Mouse (Mus musculus) cerebellum, adult 11-12 months (tissue): Measurements from ENCODE around the gene D5Ertd579e.

Experiments
- DNase-seq: peaks from one replicate; pipeline ENCODE4 v3.0.0; 2022

Gene D5Ertd579e

DNA sequence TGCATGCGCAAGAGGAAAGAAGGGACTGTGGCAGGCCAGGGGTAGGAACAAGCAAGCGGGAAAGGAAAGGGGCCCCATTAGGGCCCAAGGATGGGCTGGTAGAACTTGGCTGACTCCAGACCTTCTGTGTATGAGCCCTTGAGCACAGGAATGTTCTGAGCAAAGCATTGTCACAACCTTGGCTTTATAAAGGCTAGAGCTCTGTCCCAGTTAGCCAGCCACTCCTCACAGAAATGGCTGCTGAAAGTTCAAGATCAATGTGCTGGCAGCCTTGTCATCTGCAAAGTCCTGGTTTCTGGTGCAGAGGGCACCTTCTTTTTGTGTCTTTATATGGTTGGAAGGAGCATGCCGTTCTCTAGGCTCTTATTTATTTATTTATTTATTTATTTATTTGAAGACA lies 23.8 kb upstream of the D5Ertd579e start:
- no peak for DNase-seq

DNA sequence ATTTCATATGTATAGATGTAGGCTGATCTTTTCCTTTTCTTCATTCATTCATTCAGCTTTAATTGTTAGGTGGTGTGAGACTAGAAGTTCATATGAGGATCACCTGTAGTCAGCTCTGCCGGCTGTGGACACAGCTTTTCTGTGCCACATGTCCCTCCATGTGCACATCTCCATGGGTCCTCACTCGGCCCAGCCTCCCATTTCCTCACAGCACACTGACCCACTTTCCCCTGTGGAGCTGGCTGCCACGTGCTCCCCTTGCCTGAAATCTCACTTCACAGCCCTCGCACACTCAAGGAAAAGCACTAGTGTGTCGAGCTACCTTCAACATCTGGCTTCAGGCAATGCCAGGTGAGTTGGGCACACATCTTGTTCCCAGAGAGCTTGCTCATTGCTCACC lies 23.3 kb upstream of the D5Ertd579e start:
- peak; percentile 55 for DNase-seq

DNA sequence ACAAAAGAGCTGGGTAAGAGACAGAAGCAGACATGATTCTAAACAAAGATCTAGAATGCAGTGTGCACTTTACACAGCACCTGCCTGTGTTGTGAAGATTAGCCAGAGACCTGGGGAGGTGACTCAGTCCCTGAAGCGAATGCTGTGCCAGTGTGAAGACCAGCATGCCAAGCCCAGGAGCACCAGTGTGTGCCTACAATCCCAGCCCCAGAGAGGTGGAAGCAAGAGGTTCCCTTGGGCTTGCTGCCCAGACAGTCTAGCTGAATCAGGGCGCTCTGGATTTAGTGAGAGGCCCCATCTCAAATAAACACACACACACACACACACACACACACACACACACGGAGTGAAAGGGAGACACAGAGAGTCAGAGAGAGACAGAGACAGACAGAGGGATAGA lies 22.1 kb upstream of the D5Ertd579e start:
- DNase-seq = peak; percentile 61

DNA sequence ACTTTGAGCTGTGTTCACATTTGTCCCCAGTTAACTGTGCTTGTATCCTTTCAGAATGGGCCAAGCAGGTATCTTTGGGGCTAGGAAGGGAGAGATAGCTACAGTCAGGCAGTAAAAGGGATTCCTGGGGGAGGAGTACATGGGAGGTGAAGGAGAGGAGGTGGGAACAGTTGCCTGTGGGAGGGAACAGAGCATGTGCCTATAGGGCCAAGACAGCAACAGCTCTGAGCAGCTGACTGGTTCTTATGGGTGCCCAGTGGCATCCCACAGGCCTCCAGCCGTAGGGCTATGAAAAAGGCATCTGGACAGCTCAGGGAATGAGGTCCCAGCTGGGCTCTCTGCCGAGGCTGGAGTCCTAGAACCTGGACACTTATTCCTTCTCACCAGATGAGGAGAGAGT lies 21.0 kb upstream of the D5Ertd579e start:
- no peak for DNase-seq

DNA sequence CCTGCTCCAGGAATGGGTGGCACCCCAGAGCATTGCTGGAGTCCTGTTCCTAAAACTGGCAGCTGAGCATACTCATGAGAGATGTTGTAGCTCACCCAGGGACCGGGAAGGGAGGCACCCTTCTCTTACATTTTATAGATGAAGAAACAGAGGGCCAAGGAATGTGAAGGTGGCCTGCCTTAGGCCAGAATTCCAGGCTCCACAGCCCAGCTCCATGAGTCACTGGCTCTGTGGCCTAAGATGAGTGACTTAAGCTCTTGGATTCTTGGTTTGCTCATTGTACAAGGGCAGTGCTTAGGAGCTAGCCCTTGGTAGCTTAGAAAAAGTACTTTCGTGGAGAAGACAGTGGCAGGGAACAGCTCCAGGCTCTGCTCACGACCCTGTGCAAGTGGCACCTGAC lies 19.0 kb upstream of the D5Ertd579e start:
- DNase-seq = no peak

DNA sequence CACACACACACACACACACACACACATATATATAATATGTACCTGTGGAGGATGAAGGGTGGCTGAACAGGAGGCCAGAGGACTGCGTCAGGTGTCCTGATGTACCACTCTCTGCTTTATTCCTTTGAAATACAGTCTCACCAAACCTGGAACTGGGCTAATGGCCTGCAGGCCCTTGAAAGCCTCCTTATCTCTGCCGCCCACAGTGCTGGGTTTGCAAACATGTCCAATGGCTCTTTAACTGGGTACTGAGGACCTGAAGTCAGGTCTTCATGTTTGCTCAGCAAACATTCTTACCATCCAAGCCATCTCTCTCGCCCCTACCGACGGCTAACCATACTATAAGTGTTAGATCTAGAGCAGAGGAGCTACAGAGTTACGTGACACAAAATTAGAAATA lies 17.9 kb upstream of the D5Ertd579e start:
- no peak for DNase-seq

DNA sequence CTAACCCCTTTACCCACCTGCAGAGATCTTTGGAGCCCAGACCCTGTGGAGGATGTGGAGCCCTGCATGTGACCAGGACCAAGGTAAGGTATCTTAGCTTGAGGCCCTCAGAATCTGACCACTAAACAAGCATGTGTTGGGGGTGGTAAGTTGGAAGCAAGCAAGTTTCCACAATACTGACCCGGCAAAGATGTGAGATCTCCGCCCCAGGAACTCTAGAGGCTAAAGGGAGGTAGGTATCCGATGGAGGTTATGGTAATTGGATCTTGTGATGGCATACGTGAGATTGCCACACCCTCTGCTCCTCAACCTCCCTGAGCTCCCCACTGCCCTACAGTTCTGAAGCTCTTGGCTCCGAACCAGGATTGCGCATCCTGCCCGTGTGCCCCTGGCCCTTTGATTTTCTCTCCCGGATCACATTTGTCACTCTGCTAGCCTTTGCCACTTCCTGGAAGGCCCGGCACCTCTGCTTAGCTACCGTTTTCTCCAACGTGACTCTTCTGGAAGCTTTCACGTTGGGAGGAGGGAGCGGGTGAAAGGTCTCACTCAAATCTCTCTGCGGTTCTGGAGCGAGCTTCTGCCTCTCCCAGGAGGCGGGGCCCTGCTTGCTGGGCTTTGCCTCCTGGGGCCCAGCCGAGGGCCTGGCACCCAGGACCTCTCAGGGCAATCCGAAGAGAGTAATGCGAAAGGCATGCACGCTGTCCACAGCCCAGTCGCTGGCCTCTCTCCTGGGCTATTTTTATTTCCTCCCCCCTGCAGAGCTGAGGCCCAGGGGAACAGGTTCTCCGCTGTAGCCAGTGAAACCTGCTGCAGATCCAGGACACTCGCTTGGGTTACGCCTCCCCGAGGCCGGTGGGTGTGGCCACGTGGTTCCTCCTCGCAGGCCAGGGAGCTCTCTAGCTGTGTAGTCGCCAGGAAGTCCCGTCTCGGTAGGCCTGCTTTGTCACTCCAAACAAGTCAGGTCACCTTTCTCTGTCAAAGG lies 17.0 kb upstream of the D5Ertd579e start:
- peak; percentile 67 for DNase-seq

DNA sequence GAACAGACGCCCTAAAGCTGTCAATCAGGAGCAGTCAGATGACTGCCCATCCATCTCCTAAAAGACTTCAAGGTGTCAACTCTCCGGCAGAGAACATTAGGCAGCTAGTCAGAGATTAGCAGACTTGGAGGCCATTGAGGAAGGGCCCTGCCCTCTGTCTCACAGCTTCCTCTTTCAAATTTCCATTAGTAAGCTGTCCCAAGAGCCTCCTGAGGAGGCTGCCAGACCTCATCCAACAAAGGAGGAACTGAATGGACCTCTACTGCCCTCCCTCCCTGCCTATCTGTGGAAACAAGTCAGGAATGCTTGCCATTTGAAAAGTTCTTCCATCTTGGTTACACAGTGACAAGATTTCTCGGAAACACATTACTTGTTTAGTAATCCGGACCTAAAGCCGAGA lies 16.0 kb upstream of the D5Ertd579e start:
- DNase-seq = no peak

DNA sequence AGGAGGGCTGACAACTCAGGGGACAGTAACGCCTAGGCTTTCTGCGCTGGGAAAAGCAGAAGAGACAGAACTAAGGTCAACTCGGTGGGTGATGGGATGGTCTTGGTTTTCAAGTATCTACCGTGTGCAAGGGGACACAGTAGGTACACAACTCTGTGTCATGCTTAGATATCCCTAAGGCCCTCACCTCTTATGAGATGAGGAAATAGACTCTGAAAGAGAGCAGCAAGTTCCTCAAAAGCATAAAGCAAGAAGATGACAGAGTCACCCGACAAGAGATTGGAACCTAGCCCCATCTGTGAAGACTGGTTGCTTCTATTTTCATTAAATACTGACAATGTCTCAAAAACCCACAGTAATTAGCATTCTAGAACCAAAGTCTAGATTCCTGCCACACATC lies 10.0 kb upstream of the D5Ertd579e start:
- DNase-seq = no peak

DNA sequence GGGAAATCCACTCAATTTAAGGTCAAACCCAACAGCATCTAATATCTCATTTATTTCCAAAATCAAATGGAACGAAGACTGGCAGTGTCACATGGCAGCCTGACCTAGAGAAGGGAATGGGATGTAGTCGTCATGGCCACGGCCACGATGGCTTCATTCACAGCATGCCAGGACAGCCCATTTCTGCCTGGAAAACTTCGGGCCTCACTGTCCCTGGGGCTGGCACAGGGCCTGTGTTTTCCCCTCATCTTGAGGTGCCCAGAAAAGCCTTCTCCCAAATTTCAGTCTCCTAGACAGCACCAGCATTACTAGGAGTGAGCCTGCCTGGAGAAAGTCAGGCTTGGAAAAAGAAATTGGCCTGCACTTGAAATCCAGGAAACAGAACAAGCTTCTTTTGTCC lies 9.6 kb upstream of the D5Ertd579e start:
- DNase-seq = peak; percentile 15

DNA sequence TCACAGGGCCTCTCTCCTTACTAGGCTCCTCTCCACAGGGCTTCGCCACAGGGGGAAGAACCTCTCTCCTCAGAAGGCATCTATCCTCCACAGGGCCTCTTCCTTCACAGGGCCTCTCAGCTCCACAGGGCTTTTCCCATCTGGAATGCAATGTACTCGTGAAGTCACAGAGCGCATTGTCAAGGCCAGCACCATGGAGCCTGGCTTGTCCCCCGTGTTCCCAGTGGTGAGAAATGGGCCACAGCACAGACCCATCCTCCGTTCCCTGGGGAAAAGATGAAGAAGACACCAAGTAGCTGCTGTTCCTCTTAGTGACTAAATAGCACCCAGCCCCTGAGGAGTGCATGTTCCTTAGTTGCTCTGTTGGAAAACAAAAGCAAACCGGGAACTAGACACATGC lies 8.9 kb upstream of the D5Ertd579e start:
- DNase-seq = no peak

DNA sequence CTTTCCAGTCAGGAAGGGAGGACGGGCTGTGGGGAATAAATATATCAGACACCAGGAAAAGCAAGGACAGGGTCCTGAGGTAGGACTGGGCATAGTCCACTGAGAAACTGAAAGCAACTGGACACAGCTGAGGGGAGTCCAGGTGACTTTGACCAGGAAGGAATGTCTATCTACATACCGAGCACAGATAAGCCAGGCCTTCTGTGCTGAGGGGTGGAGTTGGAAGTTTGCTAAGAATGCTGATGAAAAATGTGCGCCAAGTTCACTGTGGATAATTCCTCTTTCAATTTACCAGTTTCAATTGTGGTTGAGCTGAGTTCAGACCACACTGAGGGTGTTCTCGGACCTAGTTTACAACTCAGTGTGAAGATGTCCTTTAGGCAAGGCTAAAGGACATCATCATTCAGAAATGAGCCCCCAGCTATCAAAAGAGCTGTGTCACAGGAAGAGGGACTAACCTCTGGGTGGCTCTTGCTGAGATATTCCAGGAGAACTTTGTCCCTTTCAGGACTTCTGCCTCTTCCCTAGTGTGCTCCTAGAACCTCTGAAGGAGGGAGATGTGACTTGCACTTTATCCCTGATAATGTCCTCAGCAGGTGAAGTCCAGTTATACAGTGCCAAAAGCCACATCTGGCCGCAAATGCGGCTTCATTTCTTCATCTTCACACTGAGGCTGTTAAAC lies 5.3 kb upstream of the D5Ertd579e start:
- no peak for DNase-seq

DNA sequence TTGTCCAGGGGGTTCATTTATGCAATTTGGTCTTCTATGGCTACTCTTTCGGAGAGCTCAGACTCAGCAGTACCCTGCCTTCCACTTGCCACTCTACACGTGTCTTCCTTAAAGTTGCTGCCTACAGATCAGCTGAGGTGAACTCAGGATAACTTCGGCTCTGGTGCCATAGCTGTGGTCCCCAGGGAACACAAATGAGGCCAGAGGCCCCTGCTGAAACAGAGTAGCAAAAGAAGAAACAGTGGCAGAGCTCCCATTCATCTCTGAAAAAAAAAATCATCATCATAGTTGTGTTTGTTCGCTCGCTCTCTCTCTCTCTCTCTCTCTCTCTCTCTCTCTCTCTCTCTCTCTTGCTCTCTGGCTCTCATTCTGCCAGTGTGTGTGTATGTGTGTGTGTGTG lies 2.9 kb upstream of the D5Ertd579e start:
- no peak for DNase-seq

DNA sequence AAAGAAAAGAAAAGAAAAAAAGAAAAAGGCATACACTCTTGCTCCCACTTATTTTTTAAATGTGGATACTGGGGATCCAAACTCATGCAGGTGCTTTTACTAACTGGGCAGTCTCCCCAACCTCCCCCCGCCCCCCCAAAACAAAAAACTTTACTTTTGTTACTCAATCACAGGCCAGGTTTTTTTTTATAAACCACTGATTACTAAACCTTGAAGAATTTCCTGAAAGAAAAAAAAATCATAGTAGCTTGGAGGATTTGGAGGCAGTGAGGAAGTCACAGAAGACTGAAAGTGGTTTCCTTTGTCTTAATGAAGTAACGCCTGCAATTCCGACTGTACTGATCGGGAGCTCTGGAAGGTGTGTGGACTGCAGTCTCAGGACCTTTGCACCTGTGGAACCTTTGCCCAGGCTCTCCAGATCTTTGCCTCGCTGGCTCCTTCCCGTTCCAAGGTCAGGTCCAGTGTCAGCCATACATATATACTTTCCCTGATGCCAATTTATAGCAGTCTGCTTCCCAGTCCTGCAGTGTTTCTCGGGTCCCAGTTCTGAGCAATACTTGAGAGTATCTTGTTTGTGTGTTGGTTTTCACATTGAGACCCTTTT lies 2.3 kb upstream of the D5Ertd579e start:
- DNase-seq = no peak

DNA sequence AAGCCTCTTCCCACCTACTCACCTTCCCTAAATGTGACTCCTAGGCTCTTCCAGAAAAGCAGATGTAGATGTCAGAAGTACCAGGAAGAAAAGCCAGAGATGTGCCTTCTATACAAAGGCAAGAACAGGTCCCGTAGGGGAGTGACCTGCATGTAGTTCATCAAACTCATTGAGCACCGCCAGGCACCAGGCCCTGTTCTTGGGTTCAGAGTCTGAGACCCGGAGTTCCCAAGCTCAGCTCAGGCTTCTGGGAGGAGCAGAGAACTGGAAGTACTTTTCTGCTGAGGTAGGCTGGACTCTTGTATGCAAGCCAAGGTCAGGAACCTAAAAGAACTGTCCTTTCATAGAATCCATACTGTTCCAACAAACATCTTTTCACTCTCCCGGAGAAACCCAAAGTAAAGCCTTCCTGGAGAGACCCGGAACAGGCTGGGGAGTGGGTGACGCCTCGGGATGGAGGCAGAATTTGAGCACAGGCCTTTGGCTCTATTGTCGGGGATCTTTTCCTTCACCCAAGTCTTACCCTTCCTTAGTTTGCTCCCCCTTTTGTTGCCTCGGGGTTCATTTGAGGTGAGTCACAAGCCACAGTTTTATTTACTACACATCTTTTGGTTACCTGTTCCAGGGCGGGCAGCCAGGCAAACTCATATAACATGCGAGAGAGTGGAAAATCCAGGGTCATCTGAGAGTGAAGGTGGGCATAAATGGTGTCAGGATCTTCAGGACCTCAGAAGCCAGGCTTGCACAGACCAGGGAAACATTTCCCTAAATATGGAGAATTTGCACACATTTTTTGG lies 878 bp upstream of the D5Ertd579e start:
- peak; percentile 54 for DNase-seq

DNA sequence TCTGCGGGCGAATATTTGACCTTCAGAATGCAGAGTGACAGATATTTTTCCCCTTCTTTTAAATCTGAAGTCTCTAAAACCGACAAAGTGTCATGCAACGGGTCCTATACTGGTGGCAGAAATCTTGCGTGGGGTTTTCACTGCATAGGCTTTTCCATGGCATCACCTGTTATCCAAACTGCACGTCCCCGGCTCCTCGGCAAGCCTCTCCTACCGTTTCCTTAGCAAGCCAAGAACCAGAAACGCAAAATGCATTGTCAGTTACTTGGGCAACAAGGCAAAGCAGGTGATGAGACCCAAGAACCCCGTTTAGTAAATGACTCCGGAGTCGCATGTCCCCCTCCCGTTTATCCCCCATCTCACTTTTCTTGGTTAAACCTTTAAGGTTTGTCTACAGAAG lies 819 bp downstream of the D5Ertd579e start:
- DNase-seq = no peak

DNA sequence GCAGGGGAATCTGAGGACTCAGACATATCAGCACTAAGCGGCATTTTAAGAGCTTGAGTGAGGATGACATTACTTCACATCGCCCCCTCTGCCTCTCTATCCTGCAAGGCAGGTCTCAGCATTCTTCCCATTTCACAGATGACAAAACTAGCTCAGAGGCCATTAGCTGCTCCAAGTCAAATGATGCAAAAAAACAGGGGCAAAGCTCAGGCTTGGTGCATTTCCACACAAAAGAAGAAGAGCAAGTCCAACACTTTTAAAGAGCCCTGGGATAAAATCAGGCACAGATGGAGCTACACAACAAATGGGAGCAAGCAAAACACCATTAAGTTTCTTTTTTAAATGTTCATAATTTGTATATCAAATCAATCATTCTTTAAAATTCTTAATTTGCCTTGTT lies 2.2 kb downstream of the D5Ertd579e start:
- DNase-seq = no peak

DNA sequence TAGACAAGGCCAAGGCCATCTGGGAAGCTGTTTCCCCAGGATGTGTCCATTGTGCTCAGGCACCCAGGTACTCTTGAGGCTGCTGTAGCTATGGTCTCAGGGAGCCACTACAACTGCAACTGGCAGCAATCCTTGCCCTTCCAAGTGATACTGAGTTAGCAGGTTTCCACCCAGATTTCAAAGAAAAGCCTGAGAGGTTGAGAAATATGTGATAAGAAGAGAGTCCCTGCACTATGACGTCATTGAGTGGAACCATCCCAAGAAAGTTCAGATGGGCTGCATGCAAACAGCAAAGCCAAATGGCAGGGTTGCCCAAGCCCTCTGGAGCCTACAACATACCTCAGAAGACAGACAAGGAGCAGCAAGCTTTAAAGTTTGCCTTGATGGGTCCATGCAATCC lies 4.4 kb downstream of the D5Ertd579e start:
- no peak for DNase-seq

DNA sequence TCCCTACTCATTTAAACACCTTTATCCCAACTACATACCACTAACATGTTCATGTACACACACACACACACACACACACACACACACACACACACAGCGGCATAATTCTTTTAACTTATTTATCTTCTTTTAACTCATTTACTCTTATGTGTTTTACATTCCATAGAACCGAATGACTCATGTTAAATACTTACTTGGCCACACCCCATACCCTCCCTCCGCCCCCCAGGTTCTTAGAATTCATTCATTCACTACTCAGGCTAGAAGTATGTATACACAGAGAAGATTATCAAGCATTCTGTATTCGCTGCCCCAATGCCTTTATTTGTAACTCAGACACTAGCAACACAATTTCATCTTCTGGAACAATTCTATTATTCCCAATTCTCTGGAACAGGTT lies 10.7 kb downstream of the D5Ertd579e start:
- DNase-seq = no peak

DNA sequence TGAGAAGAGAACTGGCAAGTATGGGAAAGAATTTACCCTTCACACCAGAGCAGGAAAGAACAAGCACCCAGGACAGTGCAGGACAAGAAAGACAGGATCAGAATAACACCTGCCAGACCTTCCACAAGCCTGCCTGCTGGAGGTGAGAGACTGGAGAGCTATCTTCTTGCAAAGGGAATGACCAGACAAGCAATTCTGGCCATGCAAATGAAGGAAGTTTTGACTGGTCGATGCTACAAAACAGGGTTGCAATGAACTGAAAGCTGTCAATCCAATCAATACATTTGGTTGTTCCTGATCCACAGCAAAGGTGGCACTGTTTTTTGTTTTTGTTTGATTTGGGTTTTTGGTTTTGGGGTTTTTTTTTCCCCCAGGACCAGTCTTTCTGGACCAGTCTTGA lies 12.2 kb downstream of the D5Ertd579e start:
- no peak for DNase-seq

DNA sequence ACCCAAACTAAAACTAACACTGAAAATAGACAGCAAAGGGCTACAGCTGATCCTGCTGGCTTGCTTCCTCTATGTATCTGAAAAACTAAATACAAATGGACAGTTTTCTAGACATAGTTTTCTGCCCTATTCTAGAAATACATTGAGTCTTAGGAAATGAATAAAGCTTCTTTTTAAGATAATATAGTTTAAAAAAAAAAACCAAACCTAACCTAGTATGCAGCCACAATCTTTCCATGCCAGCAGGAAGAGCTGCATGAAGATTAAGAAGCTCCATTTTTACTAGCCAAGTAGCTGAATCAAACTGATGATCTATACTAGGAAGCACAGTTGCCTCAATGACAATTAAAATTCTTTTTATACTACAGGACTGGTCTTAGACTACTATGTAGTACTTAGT lies 14.6 kb downstream of the D5Ertd579e start:
- no peak for DNase-seq

DNA sequence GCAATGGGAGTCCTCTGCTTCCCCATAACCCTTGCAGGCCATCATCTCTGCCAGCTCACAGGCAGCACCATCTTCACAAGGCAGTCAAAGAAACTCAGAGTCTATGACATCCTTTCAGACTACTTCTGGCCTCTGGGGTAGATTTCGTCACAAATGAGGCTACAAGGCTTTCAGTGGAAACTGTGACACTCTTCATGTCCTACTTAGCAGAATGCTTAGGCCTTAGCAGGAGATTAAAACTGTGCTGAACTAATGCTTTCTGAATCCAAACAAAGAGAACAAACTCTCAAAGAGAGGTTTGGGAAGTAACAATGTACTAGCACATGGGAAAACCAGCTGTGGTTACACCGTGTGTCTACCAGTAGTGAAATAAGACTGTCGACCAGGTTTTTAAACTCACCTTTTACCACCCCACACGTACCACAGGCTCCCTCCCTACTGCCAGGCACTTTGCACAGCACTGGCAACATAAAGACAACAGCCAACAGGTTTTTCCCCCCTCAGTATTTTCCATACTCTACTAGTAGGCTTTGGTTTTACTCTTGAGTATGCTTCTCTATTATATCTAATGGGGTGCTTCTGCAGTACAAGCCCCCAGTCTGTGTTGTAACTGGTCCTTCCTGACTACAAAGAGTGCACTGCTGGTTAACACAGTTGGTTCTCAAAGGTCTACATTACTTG lies 15.8 kb downstream of the D5Ertd579e start:
- DNase-seq = no peak
